15 mouse cellular contexts compared by ENCODE assay signal in genomic region chr1:177343121-177343520, GRCm38 (mm10).
DNase-seq lines count a peak whose midpoint lies in the region; ATAC-seq and TF ChIP-seq lines count a peak whose summit lies in the region.
"Had no signal": no experiment of that assay in that cellular context is flagged by ENCODE, and none has a peak within 500 bp of the region (broad histone marks: within the 10 kb centered on the region; RNA-seq: fewer than 3 reads in every experiment).

No protein-coding gene starts in this region.

- H3K9ac ChIP-seq in kidney, postnatal 0 days (ENCODE audit: low read depth, low read length): no peak overlapping the region
- H3K9ac ChIP-seq: forebrain, embryonic 12.5 days; hindbrain, embryonic 15.5 days; stomach, embryonic 15.5 days had no signal

- DNase-seq in embryo, embryonic 11 days: peak; percentile 21
- DNase-seq in embryo, embryonic 10.5 days (ENCODE audit: low spot score): no peak
- peak; percentile 14 for DNase-seq in kidney, postnatal 0 days (ENCODE audit: low spot score)
- no peak for DNase-seq in kidney, adult 11 months
- DNase-seq in right cerebral cortex, postnatal 4 days: peak; percentile 37
- DNase-seq in right cerebral cortex, postnatal 25 days: no peak
- no peak for DNase-seq in ovary, adult 18-20 months (ENCODE audit: low spot score)
- DNase-seq in frontal cortex, adult 2 months (ENCODE audit: extremely low spot score in 1 of 2, low spot score in 1 of 2): no peak
- DNase-seq: B cell, adult 2 months; heart, adult 18-20 months; layer of hippocampus, adult 9-11 months; retina, postnatal 1 day had no signal

- no peaks in the 10 kb centered on the region for H3K9me3 ChIP-seq in kidney, postnatal 0 days (replicated peaks; ENCODE audit: low read length)
- H3K9me3 ChIP-seq: forebrain, embryonic 12.5 days; hindbrain, embryonic 15.5 days; stomach, embryonic 15.5 days had no signal

- H3K4me3 ChIP-seq in kidney, postnatal 0 days (replicated peaks; ENCODE audit: low read depth, low read length): no peak overlapping the region
- H3K4me3 ChIP-seq: forebrain, embryonic 12.5 days; hindbrain, embryonic 15.5 days; stomach, embryonic 15.5 days had no signal

- 18% methylated on average over 6 of the region's 6 CpGs for WGBS in kidney, postnatal 0 days

- no peak overlapping the region for H3K4me2 ChIP-seq in kidney, postnatal 0 days (ENCODE audit: low read length)
- H3K4me2 ChIP-seq: forebrain, embryonic 12.5 days; hindbrain, embryonic 15.5 days; stomach, embryonic 15.5 days had no signal

- no peaks in the 10 kb centered on the region for H3K4me1 ChIP-seq in kidney, postnatal 0 days (replicated peaks; ENCODE audit: insufficient read depth, low read length)

- H3K27ac ChIP-seq in kidney, postnatal 0 days: no peak overlapping the region
- H3K27ac ChIP-seq: forebrain, embryonic 12.5 days; hindbrain, embryonic 15.5 days; stomach, embryonic 15.5 days had no signal

- H3K36me3 ChIP-seq in kidney, postnatal 0 days (ENCODE audit: insufficient read depth, low read length): no peaks in the 10 kb centered on the region
- H3K36me3 ChIP-seq: forebrain, embryonic 12.5 days; hindbrain, embryonic 15.5 days; stomach, embryonic 15.5 days had no signal

- no peak for ATAC-seq in kidney, postnatal 0 days (replicated peaks; ENCODE audit: low FRiP score, low read depth)

- TF ChIP-seq CTCF in kidney, postnatal 0 days (IDR thresholded peaks at IDR 0.05; ENCODE audit: low read depth): no peak

- no peaks in the 10 kb centered on the region for H3K27me3 ChIP-seq in kidney, postnatal 0 days (ENCODE audit: insufficient read depth, low read length)
- H3K27me3 ChIP-seq: hindbrain, embryonic 15.5 days; stomach, embryonic 15.5 days had no signal

Comparison
In these comparisons a context has a peak if more than half of its experiments do, and no peak if none do; other contexts are left out.
1. DNase-seq: peak in embryo, embryonic 11 days (single experiment), kidney, postnatal 0 days (single experiment) and right cerebral cortex, postnatal 4 days (single experiment); none in embryo, embryonic 10.5 days (single experiment), kidney, adult 11 months (single experiment), right cerebral cortex, postnatal 25 days (single experiment), ovary, adult 18-20 months (single experiment) and frontal cortex, adult 2 months (0 of 2).